Mouse (Mus musculus) left cerebral cortex, postnatal 25 days (tissue): ENCODE results near the gene Hoxd11. TPM values are rescaled to one million over a fixed set of nuclear protein-coding genes. Genes with fewer than 3 reads are reported as not detected.

Experiments
- DNase-seq, 2 experiments: peaks; one replicate each; pipeline ENCODE4 v3.0.0; 2022; ENCODE audit warnings: low spot score in 2 of 2, mixed read lengths in 1 of 2
- intact Hi-C: fragments of 180-260 bp; cut with DNase I; formaldehyde crosslinking; loops from one replicate; pipeline ENCODE4 v1.15.1; 2025
- total RNA-seq, 2 experiments: library from RNA; stranded (reverse); gene quantifications; 2 replicates each; pipeline ENCODE4 v1.2.3; 2021

Gene Hoxd11
- total RNA-seq, 2 experiments from 2014 or later = not detected

DNA sequence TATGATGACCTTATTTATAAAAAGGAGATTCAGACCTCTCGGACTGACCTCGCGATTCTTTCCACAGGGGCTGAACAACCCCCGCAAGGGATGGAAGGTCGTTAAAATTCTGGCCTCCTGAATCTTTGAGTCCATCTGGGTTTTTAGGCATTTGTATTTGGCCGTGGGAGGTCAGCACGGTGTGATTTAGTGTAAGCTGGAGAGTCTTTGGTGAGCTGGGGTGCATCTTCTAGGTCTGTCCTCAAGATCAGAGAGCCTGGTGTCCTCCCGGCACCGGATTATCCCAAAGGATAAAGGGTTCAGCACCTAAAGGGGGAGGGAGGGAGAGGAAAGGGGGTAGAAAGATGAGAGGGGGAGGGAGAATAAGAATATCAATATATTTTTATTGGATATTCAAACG, 24.0 kb downstream of the Hoxd11 start:
- DNase-seq = no peak
- intact Hi-C loops = loop anchor here (5.0 kb wide), 6 partner anchors 46 to 719 kb away; partner anchors contain the start of gene Evx2

DNA sequence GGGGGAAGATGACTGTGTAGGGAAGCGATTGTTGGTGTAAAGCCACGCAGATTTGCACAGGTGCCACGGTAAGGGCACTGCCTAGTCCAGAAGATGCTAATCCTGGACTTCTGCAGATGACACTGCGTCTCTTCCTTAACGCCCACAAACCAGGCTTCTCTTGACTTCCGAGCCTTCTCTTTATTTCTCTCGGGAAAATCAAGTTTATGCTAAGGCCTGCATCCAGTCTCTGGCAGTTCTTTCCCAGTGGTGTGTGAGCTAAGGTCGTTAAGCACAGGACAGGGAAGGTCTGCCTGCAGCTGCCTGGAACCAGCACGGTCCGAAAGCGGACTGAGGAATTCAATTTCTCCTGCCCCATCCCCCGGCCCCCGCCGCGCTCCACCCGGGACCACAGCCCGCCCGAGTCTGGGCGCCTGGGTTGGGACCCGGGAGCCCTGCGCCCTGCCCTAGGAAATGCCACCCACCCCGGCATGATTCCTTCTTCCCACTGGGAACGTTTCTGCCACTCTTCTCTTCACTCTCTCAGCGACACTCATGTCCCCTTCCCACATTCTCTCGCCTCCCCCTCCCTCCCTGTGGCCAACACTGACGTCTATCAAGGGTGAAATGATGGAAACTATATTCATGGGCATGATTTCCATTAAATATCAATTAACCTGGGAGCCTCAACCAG, 24.5 kb downstream of the Hoxd11 start:
- no peak for DNase-seq
- intact Hi-C loops = loop anchor here (5.0 kb wide), 6 partner anchors 47 to 718 kb away; partner anchors contain the start of gene Evx2

DNA sequence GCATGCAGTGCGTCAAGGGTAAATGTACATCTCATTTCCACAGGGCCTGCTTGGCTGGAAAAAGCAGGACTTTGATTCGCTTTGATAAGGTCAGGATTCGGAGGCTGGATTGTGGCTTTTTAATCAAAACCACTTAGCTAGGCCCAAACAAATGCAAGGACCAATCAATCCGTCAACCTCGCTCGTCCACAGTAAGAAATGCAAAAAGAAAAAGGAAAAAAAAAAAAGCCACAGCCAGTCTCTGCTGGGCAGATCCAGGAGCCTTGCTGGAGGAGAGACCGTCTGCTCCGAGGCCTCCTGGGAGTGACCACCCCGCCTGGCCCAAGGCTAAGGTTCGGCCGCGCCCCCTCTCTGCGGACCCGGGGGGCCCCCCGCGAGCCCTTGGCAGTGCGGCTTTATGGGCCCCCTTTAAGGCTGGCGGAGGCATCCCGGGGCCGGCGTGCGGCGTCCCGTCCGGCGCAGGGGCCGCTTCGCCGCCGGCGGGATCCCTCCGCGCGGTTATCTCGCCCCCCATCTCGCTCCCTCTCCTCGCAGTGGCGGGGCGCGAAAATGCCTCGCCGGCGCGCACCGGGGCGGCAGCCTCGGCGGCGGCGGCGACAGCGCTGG, 25.1 kb downstream of the Hoxd11 start, which contains the start of gene Hoxd8:
Gene Hoxd8, plus strand, starts transcription at position 223 of the 606 bp plus-strand sequence.
- intact Hi-C loops = loop anchor here (5.0 kb wide), 6 partner anchors 47 to 718 kb away; partner anchors contain the start of gene Evx2
- no peak for DNase-seq

DNA sequence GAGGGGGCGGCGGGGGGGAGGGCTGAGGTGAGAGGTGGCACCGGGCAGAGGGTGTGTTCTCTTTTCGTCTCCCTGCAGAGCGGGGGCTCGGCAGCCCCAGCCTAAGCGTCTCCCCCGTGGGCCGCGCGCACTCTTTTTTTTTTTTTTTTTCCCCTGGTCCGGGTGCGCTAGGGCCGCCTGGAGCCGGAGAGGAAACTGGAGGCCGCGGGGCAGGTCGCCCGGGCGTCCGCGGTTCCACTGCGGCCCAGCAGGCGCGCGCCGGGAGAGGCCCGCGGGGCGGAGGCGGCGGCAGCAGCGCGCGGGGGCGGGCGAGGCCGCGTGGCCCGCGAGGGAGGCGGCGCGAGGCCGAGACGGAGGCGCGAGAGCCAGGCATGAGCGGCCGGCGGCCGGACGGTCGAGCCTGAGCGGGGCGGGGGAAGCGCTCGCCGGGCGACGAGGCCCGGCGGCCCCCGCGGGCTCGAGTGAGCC, 25.7 kb downstream of the Hoxd11 start:
- DNase-seq = no peak
- intact Hi-C loops = loop anchor here (5.0 kb wide), 6 partner anchors 48 to 717 kb away; partner anchors contain the start of gene Evx2

DNA sequence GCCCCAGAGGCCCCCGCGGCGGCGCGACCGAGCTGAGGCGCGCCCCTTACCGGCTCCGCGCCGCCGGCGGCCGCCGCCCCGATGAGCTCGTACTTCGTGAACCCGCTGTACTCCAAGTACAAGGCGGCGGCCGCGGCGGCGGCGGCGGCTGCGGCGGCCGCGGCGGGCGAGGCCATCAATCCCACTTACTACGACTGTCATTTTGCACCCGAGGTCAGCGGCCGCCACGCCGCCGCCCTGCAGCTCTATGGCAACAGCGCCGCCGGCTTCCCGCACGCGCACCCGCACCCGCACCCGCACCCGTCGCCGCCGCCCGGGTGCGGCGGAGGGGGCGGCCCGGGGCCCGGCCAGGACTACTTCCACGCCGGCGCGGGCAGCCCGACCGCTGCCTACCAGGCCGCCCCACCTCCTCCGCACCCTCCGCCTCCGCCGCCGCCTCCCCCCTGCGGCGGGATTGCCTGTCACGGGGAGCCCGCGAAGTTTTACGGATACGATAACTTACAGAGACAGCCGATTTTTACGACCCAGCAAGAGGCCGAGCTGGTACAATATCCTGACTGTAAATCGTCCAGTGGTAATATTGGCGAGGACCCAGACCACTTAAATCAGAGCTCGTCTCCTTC, 26.2 kb downstream of the Hoxd11 start:
- intact Hi-C loops = no loop called here

DNA sequence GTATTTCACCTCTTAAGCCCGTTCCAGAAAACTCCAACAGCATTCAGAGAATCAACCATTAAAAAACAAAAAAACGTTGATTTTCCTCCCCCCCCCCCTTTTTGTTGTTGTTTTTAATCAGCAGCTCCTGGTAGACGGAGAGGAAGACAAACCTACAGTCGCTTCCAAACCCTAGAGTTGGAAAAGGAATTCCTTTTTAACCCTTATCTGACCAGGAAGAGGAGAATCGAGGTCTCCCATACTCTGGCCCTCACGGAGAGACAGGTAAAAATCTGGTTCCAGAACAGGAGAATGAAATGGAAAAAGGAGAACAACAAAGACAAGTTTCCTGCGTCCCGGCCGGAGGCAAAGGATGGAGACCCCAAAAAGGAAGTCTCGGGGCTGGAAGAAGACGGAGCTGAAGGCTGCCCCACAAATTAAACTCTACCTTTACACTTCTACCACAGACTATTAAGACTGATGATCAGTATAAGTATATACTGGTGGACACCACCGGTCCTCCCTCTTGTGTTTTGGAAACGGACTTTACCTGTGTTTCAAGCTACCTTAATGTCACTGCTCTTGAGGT, 27.1 kb downstream of the Hoxd11 start:
- no peak for DNase-seq
- intact Hi-C loops = no loop called here

More for the DNA sequence above, 26.2 kb downstream of the Hoxd11 start:
- no peak for DNase-seq

DNA sequence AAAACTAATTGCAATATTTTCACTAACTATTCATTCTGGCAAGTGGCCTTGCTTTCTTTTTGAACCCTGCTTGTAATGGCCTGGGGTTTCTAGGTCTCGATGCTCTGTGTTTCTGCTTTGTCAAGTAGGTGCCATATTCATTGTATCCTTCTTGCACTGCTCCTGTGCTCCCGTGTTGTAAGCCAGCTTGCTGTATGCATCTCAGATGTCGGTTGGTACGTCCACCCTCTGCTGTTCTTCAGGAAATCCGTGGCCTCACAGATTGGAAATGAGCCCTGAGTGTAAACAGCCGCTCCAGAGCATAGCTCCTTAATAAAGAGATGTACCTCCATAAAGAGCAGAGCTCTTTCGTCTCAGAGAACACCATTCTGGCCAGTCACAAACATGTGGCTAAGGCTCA, 28.2 kb downstream of the Hoxd11 start:
- no peak for DNase-seq
- intact Hi-C loops = no loop called here

DNA sequence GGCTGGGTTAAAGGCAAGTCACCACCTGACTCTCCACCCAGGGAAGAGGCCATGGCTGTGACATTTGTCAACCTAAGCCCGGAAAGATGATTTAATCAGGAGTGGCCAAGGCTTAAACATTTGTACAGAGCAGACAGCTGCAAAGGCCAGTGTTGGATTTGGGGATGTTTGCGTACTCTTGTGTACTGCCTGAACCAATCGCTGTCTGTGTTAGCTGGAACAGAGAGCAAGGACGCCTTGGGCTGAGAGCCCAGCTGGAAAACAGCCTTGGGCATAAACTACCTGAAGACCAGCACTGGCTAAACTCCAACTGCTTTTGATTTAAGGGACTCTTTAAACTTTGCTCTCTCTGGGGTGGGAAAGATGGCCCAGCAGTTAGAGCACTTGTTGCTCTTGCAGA, 29.3 kb downstream of the Hoxd11 start:
- DNase-seq = no peak
- intact Hi-C loops = no loop called here

DNA sequence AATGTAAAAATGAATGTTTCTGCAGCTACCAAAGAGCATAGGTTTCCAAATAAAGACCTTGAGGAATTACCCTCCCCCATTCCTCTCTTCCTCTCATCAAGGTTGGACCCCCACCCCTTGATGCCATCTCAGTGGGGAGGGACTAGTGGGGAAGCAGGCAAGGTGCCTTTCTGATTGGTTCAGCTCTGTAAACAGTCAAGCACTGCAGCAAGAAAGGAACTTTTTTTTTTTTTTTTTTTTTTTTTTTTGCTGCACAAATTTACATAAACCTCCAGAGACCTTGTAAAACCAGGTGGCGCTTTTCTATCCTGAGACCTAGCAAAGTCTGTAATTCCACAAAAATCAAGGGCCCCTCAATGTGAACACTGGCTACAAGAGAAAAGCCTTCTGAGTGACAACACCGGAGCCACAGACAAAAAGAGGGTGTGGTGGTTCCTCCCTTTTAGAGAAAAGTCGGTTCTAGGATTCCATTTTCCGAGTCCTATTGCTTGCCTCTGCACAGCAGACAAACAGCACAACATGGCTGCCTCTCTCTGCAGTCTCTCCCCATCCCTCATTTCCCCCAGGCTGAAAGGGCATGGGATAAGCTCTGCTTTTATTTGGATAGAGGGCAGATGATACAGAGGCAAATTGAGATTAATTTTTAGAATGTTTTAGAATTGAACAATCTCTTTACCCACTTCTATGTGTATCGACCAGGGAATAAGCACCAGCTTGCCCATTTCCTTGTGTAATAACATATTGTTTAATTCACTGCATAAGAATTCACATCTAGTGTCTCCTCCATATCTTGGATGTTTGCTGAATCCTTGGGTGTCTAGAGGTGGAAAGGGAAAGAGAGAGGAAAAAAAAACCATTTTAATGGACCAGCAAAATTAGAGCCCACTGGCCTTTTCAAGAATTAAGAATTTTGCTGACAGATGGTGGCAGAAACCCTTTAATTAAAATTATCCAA, 30.4 kb downstream of the Hoxd11 start:
- no peak for DNase-seq
- intact Hi-C loops = no loop called here

DNA sequence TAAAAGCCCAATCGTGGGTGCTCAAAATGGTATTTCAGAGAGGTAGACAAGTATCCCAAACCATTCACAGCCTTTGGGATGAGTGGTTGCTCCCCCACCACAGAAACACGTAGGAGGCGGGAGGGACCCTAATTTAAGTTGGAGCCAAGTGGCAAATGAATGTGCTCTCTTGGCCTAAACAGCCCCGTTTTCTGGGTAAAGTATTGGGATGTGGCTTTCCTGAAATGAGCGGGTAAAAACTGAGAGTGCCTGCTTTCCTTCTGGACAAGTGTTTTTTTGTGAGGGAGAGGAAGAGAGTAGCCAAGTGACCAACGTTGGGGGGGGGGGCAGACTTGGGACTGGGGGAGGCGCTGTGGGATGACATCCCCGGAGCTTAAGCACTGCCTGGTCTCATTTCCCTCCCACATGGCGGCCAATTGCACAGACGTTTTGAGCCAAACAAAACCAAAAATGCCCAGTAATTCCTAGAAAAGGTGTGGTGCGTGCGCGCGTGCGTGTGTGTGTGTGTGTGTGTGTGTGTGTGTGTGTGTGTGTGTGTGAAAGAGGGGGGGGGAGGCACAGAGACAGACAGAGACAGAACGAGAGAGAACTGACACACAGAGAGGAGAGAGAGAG, 31.7 kb downstream of the Hoxd11 start:
- DNase-seq = no peak
- intact Hi-C loops = no loop called here

DNA sequence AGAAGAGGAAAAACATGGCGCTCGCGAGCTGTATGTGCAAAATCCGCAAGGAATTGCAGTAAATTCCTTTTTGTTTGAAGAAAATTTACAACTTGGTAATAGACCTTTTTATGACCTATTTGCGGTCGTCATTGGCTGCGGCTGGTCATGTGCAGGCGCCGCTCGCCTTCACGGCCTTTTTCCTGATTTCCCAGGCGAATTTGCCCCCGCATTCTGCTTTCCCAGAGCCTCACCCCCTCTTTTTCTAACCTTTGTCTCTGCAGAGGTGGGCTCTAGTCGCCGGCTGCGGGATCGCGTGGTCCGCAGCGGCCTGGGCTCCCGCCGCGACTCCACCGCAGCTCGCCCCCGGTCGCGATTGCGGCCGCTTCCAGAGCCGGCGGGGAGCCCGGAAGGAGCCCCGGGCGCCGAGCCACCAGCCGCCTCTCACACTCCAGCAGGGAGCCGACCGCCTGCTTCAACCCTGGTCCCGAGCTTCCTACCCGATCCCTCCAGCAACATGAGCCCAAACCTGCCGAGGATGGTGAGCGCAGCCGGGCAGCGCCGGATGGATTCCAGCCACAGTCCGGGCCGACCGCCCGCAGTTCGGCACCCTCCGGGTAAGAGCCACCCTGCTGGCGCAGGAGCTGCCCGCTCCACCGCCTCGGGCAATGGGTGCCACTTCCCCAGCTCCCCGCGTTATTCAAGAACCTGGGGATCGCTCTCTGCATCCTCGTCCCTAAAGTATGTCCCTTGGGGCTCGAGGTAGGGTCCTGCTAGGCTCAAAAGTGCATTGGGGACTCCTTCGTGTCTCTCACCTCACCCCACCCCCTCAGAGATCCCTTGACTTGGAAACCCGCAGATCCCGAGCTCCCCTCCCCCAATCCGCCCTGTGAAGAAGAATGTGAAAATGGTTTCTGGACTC, 32.6 kb downstream of the Hoxd11 start, which contains the start of the genes Hoxd3 and Hoxd4:
Gene Hoxd3, plus strand, starts transcription at position 207 of the 901 bp plus-strand sequence.
Gene Hoxd4, plus strand, starts transcription at position 209 of the 901 bp plus-strand sequence.
- intact Hi-C loops = no loop called here
- no peak for DNase-seq

DNA sequence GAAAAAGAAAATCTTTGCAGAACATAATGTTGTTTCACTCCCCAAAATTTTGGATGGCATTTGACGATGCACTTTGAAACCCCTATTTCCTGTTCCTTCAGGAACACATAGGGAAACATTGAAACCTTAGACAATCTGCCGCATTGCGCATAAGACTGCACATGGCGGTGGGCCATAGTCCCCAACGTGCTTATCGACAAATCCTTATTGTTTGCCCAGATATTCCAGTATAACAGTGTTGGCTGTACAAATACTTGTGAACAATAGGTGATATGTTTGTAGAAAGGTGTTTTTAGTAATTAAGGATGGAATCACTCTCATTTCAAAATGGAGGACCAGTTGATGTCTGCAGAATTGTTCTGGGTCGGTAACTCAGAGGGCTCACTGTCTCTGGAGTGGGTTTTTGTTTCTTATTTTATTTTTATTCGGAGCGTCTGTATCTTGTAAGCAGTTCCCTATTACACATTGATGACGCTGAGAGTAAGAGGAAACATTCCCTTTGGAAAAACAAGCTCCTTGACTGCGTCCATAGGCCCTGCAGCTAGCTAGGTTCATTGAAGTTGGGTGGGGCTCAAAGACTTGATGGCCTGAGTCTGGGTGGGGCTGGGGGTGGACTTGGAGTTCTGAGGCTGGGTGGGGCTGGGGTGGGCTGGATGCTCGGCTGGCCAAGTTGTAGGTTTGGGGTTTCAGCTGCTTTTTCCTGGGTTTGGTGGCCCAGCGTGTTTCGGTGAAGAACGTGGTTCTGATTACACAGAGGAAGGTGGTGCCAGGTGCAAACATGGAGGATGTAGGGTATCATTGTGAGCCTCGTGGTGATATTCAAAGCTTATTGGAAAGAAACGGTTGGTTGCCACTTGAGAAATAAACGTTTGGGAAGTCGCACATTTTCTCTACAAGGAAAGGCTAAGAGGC, 34.1 kb downstream of the Hoxd11 start:
- DNase-seq = no peak
- intact Hi-C loops = no loop called here

DNA sequence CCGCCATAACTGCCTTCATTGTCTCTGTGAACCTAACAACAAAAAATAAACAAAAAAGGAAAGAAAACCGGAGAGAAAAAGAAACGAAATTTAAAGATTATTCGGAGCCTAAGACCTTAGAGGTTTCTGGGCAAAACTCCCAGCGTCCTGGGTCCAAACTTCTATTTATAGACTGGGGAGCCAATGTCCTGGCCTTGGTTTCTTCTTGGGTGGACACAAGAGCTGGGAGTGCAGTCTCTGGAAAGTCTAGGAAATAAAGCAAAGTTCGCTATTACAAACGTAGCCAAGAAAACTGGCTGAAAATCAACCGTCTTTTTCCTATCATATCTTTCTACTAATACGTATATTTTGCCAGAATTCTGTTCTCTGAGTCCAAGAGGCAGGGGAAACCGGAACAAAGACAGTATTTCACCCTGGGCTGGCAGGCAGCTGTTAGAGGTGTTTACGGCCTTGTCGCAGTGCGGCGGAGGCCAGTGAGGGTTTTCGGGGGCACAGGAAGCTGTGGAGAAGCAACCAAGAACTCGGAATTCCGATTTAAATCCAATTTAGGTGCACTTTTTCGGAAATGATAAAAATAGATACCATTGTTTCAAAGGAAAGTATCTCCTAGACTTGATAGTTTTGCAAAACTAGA, 34.9 kb downstream of the Hoxd11 start:
- intact Hi-C loops = no loop called here
- no peak for DNase-seq

DNA sequence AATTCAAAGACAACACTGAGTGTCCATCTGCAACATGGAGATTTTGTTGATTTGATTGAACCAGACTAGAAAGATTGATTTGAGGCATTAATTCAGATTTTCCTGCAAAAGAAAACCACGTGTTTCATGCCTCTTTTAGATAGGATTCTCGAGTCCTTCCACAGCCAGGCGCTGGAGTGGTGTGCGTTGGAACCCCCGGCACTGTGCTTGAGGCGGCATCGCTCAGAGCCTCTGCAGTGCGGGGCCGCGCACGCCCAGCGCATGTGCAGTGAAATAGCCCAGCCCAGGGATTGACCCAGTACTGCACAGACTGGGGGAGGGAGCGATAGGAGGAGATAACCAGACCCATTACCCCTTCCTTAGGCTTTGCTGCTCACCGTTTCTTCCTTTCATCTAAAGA, 35.5 kb downstream of the Hoxd11 start:
- intact Hi-C loops = loop anchor here (1.0 to 5.0 kb wide), 3 partner anchors 249 to 597 kb away; no protein-coding TSS in a partner anchor
- DNase-seq = no peak

DNA sequence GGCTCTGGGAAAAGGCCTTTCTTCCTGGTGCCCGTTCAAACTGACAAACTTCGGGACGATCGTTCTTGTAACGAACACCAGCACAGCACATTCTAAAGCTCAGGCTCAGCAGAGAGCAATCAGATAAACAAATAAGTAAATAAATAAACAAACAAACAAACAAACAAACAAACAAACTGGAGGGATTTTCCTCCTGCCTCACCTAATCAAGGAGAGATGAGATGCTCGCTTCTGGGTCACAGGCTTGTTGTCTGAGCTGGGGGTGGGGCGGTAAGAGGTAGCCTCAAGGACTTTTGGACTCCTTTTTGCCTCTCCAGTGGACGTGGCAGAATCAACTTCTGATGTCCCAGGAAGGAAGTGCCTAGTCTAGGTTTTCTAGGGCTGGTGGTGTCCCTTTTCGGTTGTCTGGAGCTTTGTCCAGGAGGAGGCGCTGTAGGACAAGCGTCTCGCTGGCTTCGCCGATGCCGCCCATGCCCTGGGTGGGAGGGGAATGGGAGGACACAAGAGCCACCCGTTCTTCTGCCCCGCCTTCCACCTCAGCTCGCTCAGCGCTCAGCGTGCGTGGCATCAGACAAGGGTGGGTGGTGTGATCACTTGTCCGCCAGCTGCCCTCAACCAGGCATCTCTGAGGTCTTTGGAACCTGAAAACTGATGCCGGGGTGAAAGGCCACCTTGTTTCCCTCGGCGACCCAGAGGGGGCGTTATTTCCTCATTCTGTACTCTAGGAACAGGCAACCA, 36.3 kb downstream of the Hoxd11 start:
- intact Hi-C loops = loop anchor here (1.0 to 5.0 kb wide), 4 partner anchors 249 to 597 kb away; no protein-coding TSS in a partner anchor

More for the DNA sequence above, 36.3 kb downstream of the Hoxd11 start:
- peak; percentile 66 to 70 for DNase-seq
